Comparison of ENCODE assay signal across 1 mouse cellular context in genomic region chr11:58981541-58982447, GRCm38 (mm10).
TF ChIP-seq lines count a peak whose summit lies in the region.

No protein-coding gene starts in this region.

TF ChIP-seq in C2C12, 6 proteins besides CTCF, POLR2A, EP300 and RAD21 (continued from another document):
- TF ChIP-seq CEBPB (IDR thresholded peaks at IDR 0.05; ENCODE audit: low read depth): no peak
- no peak for TF ChIP-seq MAX (IDR thresholded peaks at IDR 0.05)
